Mouse (Mus musculus): ENCODE data around the gene Defb21. TPM values are rescaled to one million over a fixed set of nuclear protein-coding genes. Genes with fewer than 3 reads are reported as not detected.
A peak's percentile ranks its signal among the peaks of the same experiment; 100 is the strongest.

Gene Defb21
- total and polyA plus RNA-seq, 3 experiments, result not detected

DNA sequence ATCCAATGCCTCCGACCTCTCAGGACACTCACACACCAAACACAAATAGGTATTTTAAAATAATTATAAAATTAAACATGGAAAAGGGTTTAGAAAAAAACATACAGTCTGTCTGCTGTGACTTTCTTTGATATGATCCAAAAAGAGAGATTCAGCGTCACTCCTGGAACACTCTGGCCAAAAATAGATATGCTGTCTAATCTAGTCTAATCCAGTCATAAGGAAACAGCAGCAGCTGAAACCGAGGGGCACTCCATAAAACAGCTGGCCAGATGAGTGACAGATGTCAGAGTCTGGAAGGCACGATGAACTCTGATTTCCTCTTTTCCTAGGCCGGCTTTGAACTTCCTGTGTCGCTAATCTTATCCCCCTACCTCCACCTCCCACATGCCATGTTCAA is 43.9 kb downstream of the Defb21 start:
- no peak overlapping the region for H3K27ac ChIP-seq (ENCODE audit: control insufficient read depth, low read depth, low read length)
- H3K27me3 ChIP-seq (ENCODE audit: control insufficient read depth in 1 of 2, insufficient read depth in 2 of 2, low read length in 2 of 2), result peaks cover 0 to 1% of the 10 kb centered on the region in 2 experiments; a peak in 1 of 4 replicates
- H3K4me1 ChIP-seq (ENCODE audit: control insufficient read depth in 1 of 2, insufficient read depth in 2 of 2, low read length in 2 of 2), result no peaks in the 10 kb centered on the region; a peak in 1 of 4 replicates
- no peaks in the 10 kb centered on the region for H3K9me3 ChIP-seq (replicated peaks; ENCODE audit: insufficient read depth, low read length)
- no peaks in the 10 kb centered on the region for H3K36me3 ChIP-seq (ENCODE audit: control insufficient read depth in 1 of 2, insufficient read depth in 2 of 2, low read length in 2 of 2)
- no peak overlapping the region for H3K9ac ChIP-seq (ENCODE audit: control insufficient read depth, low read depth, low read length, poor library complexity, severe bottlenecking)
- H3K4me3 ChIP-seq (ENCODE audit: control insufficient read depth in 1 of 2, insufficient read depth in 1 of 2, low read depth in 2 of 2, low read length in 2 of 2), result no peak overlapping the region
- no peak for TF ChIP-seq USF2 (IDR thresholded peaks at IDR 0.05; ENCODE audit: borderline replicate concordance in 1 of 2, insufficient read depth in 1 of 2, low read depth in 1 of 2, low read length in 2 of 2)
- no peak for TF ChIP-seq POLR2A (IDR thresholded peaks at IDR 0.05; ENCODE audit: control insufficient read depth in 1 of 2, insufficient read depth in 1 of 2, low read depth in 1 of 2, low read length in 2 of 2, poor library complexity in 1 of 2)
- no peak for TF ChIP-seq EP300 (IDR thresholded peaks at IDR 0.05; ENCODE audit: low read depth in 1 of 2, low read length in 2 of 2)
- TF ChIP-seq CHD2 (IDR thresholded peaks at IDR 0.05; ENCODE audit: low read length), result no peak
- no peak for TF ChIP-seq MYC (IDR thresholded peaks at IDR 0.05; ENCODE audit: low read depth, low read length)
- TF ChIP-seq SMC3 (IDR thresholded peaks at IDR 0.05; ENCODE audit: low read depth, low read length), result no peak
- TF ChIP-seq ELF1 (IDR thresholded peaks at IDR 0.05; ENCODE audit: low read depth, low read length), result no peak
- DNase-seq (ENCODE audit: low read depth, low spot score), result peak; percentile 24
- no peaks in the 10 kb centered on the region for H3K79me2 ChIP-seq (ENCODE audit: control insufficient read depth, insufficient read depth, low read length, poor library complexity)

DNA sequence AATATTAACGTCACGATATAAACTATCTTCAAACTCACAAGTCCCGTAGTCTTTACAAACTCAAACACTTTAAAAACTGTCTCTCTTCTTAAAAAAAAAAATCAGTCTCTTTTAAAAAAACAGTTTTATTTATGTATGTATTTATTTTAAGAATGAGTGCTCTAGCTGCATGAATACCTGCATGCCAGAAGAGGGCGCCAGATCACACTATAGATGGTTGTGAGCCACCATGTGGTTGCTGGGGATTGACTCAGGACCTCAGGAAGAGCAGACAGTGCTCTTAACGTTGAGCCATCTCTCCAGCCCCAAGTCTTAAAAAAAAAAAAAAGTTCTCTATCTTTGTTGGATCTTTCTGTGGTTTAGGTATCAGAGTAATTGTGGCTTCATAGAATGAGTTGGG is 44.8 kb downstream of the Defb21 start:
- H3K4me3 ChIP-seq (ENCODE audit: control insufficient read depth in 1 of 2, insufficient read depth in 1 of 2, low read depth in 2 of 2, low read length in 2 of 2), result no peak overlapping the region
- TF ChIP-seq RAD21 (IDR thresholded peaks at IDR 0.05; ENCODE audit: low read depth, low read length) (peak; percentile 25), CTCF (IDR thresholded peaks at IDR 0.05 in 2 of 3, conservative IDR thresholded peaks at IDR 0.05 in 1 of 3; ENCODE audit: control insufficient read depth in 1 of 3, insufficient read depth in 1 of 3, low read depth in 2 of 3, low read length in 3 of 3, poor library complexity in 1 of 3, severe bottlenecking in 1 of 3) (peak; percentile 12 to 62 (median 59); a peak in 4 of 6 replicates), SMC3 (IDR thresholded peaks at IDR 0.05; ENCODE audit: low read depth, low read length) (peak; percentile 44), TAL1 (IDR thresholded peaks at IDR 0.05; ENCODE audit: low read length) (no peak), HCFC1 (IDR thresholded peaks at IDR 0.05; ENCODE audit: low read depth, low read length) (no peak), EP300 (IDR thresholded peaks at IDR 0.05; ENCODE audit: low read depth in 1 of 2, low read length in 2 of 2) (no peak), MYC (IDR thresholded peaks at IDR 0.05; ENCODE audit: low read depth, low read length) (0 out of 2 replicates have a peak, but pooled peaks have one; percentile 47), MAFK (IDR thresholded peaks at IDR 0.05; ENCODE audit: borderline replicate concordance, low read depth, low read length) (no peak), GATA1 (IDR thresholded peaks at IDR 0.05; ENCODE audit: low read depth, low read length) (no peak)
- H3K27me3 ChIP-seq (ENCODE audit: control insufficient read depth in 1 of 2, insufficient read depth in 2 of 2, low read length in 2 of 2), result peaks cover 0 to 1% of the 10 kb centered on the region in 2 experiments; a peak in 1 of 4 replicates
- no peak overlapping the region for H3K27ac ChIP-seq (ENCODE audit: control insufficient read depth, low read depth, low read length)
- no peaks in the 10 kb centered on the region for H3K79me2 ChIP-seq (ENCODE audit: control insufficient read depth, insufficient read depth, low read length, poor library complexity)
- H3K4me1 ChIP-seq (ENCODE audit: control insufficient read depth in 1 of 2, insufficient read depth in 2 of 2, low read length in 2 of 2), result no peaks in the 10 kb centered on the region; a peak in 1 of 4 replicates
- no peaks in the 10 kb centered on the region for H3K36me3 ChIP-seq (ENCODE audit: control insufficient read depth in 1 of 2, insufficient read depth in 2 of 2, low read length in 2 of 2)
- peak; percentile 72 for DNase-seq (ENCODE audit: low read depth, low spot score)
- H3K9me3 ChIP-seq (replicated peaks; ENCODE audit: insufficient read depth, low read length), result no peaks in the 10 kb centered on the region
- no peak overlapping the region for H3K9ac ChIP-seq (ENCODE audit: control insufficient read depth, low read depth, low read length, poor library complexity, severe bottlenecking)

Measured in MEL (cell line).